Mouse (Mus musculus): ENCODE results near the gene Synj1. TPM values are rescaled to one million over a fixed set of nuclear protein-coding genes. Genes with fewer than 3 reads are reported as not detected.

Gene Synj1
- 157 and 161 TPM in 2 replicates for polyA plus RNA-seq (2012; rRNA removed)

DNA sequence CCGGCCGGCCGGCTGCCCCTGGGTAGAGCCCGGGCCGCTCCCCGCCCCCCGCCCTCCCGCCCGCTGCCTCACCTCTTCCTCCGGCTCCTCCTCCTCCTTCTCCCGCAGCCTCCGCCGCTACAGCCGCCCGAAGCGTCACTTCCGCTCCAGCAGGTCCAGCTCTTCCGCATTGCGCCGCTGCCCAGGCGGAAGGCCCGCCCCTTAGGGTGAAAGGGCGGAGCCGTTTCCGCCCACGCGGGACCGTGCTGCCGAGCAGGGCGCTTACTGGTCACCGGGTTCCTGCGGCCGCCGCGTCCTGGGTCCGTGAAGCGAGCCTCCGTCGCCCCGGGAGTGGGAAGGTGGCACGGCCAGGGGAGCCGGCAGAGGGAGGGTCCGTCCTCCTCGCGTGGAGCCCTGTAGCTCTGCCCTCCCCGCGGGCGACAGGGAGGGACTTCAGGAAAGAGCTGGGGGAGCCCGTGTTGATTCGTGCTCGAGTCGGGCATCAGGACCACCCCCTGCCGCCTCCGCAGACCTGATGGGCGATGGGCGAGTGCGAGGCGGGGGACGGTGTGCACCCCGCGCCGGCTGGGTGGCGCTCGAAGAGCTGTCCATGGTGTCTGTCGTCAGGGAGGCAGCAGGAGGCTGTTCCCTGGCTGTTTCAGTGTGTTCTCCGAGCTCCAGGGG, at the start of gene Synj1:
TSS of gene Synj1 (minus strand) at position 288 of the 663 bp plus-strand sequence.
- peak within 1 kb of the TSS; percentile 96 for H3K27ac ChIP-seq (ENCODE audit: insufficient read depth, low read length)
- peak within 1 kb of the TSS; percentile 49 for H3K4me3 ChIP-seq (ENCODE audit: insufficient read depth, low read length)
- peak; percentile 65; the same call in 1 of the 2 replicates for TF ChIP-seq POLR2A (IDR thresholded peaks at IDR 0.05; ENCODE audit: extremely low read depth, insufficient read depth, low read length)
- TF ChIP-seq CTCF (IDR thresholded peaks at IDR 0.05; ENCODE audit: extremely low read depth, insufficient read depth, low read length): no peak
- peaks cover 7% of the 10 kb centered on the region for H3K4me1 ChIP-seq (ENCODE audit: control insufficient read depth, insufficient read depth, low read length)

GRCm38 (mm10) chr16:91057741-91058140, 46.6 kb upstream of the Synj1 start:
- Histone ChIP-seq H3K27ac (ENCODE audit: insufficient read depth, low read length) (no peak overlapping the region), H3K4me1 (ENCODE audit: control insufficient read depth, insufficient read depth, low read length) (peaks cover 7% of the 10 kb centered on the region), H3K4me3 (ENCODE audit: insufficient read depth, low read length) (no peak overlapping the region)
- TF ChIP-seq POLR2A (IDR thresholded peaks at IDR 0.05; ENCODE audit: extremely low read depth, insufficient read depth, low read length): no peak
- TF ChIP-seq CTCF (IDR thresholded peaks at IDR 0.05; ENCODE audit: extremely low read depth, insufficient read depth, low read length): no peak

DNA sequence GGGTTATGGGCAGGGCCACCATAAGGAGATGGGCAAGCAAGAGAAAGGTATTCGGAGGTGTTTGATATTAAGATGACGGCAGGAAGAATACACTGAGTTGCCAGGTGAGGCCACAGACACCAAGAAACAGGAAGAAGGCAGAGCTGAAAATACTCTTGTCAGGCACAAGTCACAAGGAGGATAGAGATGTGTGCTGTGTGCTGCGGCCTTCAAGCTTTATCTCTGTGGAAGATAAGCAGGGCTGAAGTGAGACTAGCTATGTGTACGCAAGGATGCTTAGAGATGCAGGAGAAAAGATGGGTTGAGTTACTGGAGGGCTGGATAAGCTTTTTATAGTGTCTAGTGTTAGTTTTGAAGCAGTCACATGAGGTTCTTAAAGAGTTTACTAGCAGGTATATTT, 46.2 kb upstream of the Synj1 start:
- Histone ChIP-seq H3K4me3 (ENCODE audit: insufficient read depth, low read length) (no peak overlapping the region), H3K4me1 (ENCODE audit: control insufficient read depth, insufficient read depth, low read length) (peaks cover 7% of the 10 kb centered on the region), H3K27ac (ENCODE audit: insufficient read depth, low read length) (no peak overlapping the region)
- no peak for TF ChIP-seq CTCF (IDR thresholded peaks at IDR 0.05; ENCODE audit: extremely low read depth, insufficient read depth, low read length)
- no peak for TF ChIP-seq POLR2A (IDR thresholded peaks at IDR 0.05; ENCODE audit: extremely low read depth, insufficient read depth, low read length)

DNA sequence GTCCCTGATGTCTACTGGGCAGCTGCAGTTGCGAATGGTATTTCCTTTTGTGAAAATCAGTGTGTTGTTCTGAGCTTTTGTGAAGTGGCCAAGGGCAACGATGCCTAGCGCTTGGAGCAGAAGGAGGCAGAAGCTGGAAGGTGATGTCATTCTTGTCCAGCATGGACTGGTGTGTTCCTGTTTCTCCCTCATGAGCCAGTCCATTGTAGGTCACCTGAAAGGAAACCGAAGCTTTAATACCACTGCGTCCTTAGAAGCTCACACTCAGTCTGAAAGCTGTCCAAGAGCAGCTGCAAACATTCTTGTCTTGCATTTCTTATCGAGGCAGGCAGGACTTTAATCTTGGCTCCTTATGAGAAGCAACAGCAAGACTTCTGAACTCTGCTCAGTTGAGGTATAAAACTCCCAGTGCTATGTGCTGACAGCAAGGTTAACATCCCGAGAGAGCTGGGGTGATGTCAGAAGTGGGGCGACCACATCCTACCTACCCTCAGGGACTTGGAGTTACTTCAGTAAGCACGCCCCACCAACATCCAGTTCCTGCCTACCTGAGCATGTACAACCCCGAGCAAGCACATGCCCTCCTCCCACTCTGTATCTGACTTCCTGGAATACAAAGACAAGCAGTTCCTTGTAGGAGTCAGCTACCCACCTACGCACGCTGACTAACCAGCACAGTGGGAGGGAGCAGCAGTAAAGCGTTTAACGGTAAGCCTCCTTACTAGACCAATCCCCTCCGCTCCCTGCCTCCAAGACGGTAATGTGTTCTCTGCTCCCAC, 45.1 kb upstream of the Synj1 start:
- H3K4me1 ChIP-seq (ENCODE audit: control insufficient read depth, insufficient read depth, low read length): peaks cover 7% of the 10 kb centered on the region
- no peak overlapping the region for H3K27ac ChIP-seq (ENCODE audit: insufficient read depth, low read length)
- H3K4me3 ChIP-seq (ENCODE audit: insufficient read depth, low read length): no peak overlapping the region
- TF ChIP-seq POLR2A (IDR thresholded peaks at IDR 0.05; ENCODE audit: extremely low read depth, insufficient read depth, low read length) (0 out of 2 replicates have a peak, but pooled peaks have one; percentile 23), CTCF (IDR thresholded peaks at IDR 0.05; ENCODE audit: extremely low read depth, insufficient read depth, low read length) (no peak)

DNA sequence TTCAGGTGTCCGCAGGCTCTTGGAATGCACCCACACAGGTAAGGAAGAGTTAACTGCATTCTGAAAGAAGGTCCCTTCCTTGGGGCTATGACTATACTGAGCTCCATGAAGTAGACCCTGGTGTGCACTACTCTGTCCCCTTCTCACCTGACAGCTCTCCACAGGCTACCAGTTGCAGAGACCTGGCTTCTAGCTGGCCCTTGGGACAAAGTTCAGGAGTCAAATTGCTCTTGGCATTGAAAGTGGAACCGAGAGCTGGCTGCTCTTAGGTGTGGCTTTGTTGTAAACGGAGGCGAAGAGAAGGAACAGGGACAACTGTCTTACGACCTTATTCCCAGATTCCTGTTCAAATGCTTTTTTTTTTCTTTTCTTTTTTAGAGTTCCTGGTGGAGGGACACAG, 44.0 kb upstream of the Synj1 start:
- no peak for TF ChIP-seq CTCF (IDR thresholded peaks at IDR 0.05; ENCODE audit: extremely low read depth, insufficient read depth, low read length)
- no peak for TF ChIP-seq POLR2A (IDR thresholded peaks at IDR 0.05; ENCODE audit: extremely low read depth, insufficient read depth, low read length)
- H3K4me3 ChIP-seq (ENCODE audit: insufficient read depth, low read length): no peak overlapping the region
- H3K27ac ChIP-seq (ENCODE audit: insufficient read depth, low read length): no peak overlapping the region
- H3K4me1 ChIP-seq (ENCODE audit: control insufficient read depth, insufficient read depth, low read length): peaks cover 7% of the 10 kb centered on the region

- TF ChIP-seq POLR2A (IDR thresholded peaks at IDR 0.05; ENCODE audit: extremely low read depth, insufficient read depth, low read length) (no peak), CTCF (IDR thresholded peaks at IDR 0.05; ENCODE audit: extremely low read depth, insufficient read depth, low read length) (no peak)
- H3K4me3 ChIP-seq (ENCODE audit: insufficient read depth, low read length): no peak overlapping the region
- no peak overlapping the region for H3K27ac ChIP-seq (ENCODE audit: insufficient read depth, low read length)
- H3K4me1 ChIP-seq (ENCODE audit: control insufficient read depth, insufficient read depth, low read length): peaks cover 7% of the 10 kb centered on the region
Observed at GRCm38 (mm10) chr16:91053599-91053998, 42.5 kb upstream of the Synj1 start.

- no peak overlapping the region for H3K4me3 ChIP-seq (ENCODE audit: insufficient read depth, low read length)
- no peaks in the 10 kb centered on the region; the same call in 1 of the 2 replicates for H3K4me1 ChIP-seq (ENCODE audit: control insufficient read depth, insufficient read depth, low read length)
- no peak overlapping the region for H3K27ac ChIP-seq (ENCODE audit: insufficient read depth, low read length)
- TF ChIP-seq CTCF (IDR thresholded peaks at IDR 0.05; ENCODE audit: extremely low read depth, insufficient read depth, low read length) (peak; percentile 14; the same call in 1 of the 2 replicates), POLR2A (IDR thresholded peaks at IDR 0.05; ENCODE audit: extremely low read depth, insufficient read depth, low read length) (no peak)
Observed at GRCm38 (mm10) chr16:91045511-91045910, 34.4 kb upstream of the Synj1 start.

GRCm38 (mm10) chr16:91044270-91045182, 33.4 kb upstream of the Synj1 start, which contains the start of gene Paxbp1:
Paxbp1 (minus strand) TSS chr16:91044543.
- H3K27ac ChIP-seq (ENCODE audit: insufficient read depth, low read length): peak within 1 kb of the TSS; percentile 35
- H3K4me3 ChIP-seq (ENCODE audit: insufficient read depth, low read length): peak within 1 kb of the TSS; percentile 42
- no peaks in the 10 kb centered on the region; the same call in 1 of the 2 replicates for H3K4me1 ChIP-seq (ENCODE audit: control insufficient read depth, insufficient read depth, low read length)
- TF ChIP-seq POLR2A (IDR thresholded peaks at IDR 0.05; ENCODE audit: extremely low read depth, insufficient read depth, low read length) (peak; percentile 84; the same call in 1 of the 2 replicates), CTCF (IDR thresholded peaks at IDR 0.05; ENCODE audit: extremely low read depth, insufficient read depth, low read length) (peak; percentile 89)
